Mouse (Mus musculus): Measurements from ENCODE around the gene Axdnd1.
"Not testable (repeated sequence)": the region's sequence is repeated elsewhere in the genome, so short reads cannot be mapped to it uniquely, and the experiment has no call there.

Axdnd1 gene

DNA sequence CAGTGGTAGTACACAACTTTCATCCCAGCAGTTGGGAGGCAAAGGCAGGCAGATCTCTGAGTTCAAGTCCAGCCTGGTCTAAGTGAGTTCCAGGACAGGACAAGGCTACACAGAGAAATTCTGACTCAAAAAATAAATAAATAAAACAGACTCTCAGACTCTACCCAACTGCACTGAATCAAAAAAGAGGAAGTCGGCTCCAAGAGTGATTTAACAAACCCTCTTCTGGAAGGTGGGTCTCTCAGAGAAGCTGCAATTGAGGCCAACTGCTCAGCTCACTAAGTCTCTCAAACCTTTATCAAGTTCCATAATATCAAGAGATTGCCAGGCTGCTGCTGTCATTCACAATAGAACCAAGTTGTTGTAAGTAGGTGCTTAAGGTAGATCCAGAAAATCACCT is 112.4 kb downstream of the Axdnd1 start:
- no peak for DNase-seq

DNA sequence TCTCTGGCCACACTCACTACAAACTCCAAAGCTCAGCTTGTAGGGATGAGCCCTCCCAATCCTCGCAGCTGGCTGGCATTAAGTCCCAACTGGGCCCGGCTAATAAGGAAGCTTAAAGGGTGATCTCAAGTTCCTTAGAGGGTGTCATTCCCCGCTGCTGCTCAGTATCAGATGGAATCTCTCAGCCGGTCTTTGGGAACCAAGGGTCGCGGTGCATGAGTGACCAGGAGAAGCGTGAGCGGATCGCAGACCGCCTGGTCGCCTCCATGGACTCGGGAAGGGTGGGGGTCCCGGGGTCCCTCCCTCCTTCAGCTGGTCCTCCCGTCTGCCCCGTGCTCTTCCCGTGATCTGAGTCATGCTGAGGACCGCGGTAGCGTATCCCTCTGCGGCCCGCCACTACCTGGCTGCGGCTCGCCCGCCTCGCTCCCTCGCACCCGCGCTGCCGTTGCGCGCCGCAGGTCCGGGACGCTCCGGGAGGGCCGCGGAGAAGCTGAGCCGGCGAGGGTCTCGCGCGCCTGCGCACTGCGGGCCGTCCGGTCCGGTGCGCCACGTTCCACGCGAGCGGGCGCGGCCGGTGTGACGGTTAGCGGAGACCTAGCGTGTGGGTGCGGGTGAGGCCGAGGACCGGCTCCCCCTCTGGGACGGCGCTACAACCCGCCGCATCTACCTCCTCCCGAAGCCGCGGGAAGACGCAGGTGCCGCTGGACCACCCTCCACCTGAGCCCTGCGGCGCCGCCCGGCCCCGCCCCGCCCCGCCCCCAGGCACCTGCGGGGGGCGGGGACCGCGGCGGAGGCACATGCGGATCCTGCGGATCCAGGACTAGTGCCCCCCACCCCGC is 117.8 kb downstream of the Axdnd1 start, which contains the start of gene Tdrd5:
Gene Tdrd5 (minus strand): TSS at position 754 of the 839 bp plus-strand sequence.
- peak; percentile 4 for DNase-seq

DNA sequence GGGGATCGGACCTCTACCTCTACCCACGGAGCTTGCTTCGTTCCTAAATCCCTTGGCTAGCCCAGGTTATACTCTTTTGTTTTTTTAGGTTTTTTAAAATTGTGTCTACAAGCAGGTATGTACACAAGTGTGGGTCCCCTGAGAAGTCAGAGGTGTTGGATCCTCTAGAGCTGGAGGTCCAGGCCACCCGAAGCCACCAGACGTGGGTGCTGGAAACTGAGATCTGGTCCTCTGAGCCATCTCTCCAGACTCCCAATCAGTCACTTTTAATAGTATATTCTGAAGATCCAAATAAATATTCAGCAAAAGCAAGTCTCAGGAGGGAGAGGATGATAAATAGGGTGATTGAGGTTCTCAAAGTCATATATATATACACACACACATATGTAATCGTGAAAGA is 130.9 kb downstream of the Axdnd1 start:
- DNase-seq = no peak

DNA sequence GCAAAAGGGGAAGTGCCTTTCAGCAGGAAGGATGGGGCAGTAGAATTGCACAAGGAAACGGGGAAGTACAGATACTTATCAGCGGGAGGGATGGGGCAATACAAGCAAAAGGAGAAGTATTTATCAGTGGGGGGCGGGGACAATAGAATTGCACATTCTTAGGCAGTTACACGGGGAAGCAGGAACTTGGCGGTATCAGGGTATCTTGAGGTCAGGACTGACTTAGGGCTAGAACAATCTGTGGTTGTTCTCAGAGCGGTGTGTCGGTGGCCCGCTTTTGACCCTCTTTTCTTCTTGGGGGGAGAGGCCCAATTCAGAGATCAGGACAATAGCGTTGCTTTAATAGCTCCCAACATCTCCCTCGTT is 131.8 kb downstream of the Axdnd1 start:
- not testable (repeated sequence) for DNase-seq

DNA sequence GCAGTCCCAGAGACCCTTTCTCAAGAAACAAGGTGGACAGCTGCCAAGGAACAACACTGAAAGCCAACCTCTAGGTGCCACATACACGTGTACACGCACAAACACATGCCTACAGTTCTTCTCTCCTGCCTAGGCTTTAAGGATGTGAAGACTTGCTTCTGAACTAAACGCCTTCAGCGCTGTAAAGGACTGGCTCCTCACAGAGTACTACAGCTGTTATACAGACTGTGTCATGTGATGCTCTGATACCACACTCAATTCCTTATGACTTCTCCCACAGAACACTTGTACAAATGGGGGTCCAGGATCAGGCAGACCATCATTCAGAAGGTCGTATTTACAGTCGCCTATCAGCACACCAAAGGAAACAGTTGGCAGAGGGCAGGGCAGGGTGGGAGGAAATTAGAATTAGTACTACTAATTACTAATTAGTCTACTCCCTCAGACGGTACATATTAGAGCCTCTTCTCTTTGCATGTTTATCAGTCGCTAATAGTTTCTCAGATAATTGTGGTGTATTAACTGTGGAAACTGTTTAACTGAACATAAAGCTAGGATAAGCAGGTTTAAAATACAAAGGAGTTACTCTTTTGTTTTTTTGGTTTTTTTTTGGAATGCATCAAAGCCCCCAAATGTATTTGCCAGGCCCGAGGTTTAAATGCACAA is 132.3 kb downstream of the Axdnd1 start:
- DNase-seq = no peak

DNA sequence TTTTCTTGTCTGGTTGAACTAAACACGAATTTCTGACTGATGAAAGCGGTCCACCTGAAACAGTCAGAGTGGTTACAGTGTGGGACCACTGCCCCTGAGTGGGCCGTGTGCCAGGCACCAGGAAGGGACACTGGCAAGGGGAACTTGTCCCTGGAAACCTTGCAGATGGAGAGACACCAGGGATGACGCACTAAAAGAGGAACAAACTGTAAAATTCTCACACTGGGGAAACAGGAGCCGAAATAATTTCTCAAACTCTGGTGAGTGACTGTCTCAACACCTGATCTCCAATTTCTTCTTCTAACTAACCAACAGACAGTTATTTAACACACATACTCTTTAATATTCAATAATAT is 135.4 kb downstream of the Axdnd1 start:
- no peak for DNase-seq

DNA sequence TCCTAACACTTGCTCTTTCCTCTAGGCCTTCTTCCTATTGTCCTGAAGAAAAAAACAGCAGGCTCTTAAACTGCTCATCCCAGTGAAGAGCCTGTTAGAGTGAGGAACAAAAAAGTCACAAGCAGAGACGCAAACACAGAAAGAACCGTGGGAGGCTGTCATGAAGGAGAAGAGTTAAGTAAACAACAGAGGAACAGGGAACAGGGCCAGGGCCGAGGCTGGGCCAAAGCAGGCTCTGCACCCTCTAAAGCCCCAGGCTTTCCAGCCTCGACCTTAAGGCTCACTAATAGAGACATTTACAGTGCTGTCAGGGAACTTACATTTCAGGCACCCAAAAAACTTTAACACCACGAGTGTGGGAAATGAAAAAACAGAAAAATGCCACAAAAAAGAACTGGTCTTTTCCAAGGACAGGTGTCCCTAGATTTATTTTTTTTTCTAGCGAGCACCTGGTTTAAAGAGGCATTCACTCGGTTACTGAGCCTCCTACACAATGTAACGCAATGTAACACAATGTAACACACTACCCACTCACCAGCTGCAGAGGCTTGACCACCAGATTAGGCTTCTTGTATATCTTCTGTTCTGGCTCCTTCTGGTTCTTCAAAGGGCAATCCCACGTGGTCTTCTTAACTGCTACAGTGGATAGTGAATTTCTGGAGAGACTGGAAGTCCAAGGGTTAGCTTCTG is 136.0 kb downstream of the Axdnd1 start:
- no peak for DNase-seq

DNA sequence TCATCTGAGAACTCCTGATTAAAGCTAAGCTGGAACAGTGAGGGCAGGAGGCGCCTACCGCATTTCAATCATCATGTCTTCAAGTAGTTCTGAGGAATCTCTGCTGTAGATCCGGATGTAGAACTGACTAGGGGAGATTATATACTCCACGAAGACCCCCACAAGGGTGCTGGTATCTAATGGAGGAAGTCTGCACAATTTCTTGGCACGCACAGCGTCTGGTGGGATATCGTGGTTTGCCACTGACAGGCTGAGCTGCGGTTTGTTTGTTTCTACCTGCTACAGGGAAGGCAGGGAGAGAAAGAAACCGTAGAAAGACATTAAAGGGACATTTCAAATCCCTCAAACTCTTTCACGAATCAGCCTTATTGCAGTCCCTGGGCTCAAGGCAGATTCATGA is 136.8 kb downstream of the Axdnd1 start:
- DNase-seq = no peak

DNA sequence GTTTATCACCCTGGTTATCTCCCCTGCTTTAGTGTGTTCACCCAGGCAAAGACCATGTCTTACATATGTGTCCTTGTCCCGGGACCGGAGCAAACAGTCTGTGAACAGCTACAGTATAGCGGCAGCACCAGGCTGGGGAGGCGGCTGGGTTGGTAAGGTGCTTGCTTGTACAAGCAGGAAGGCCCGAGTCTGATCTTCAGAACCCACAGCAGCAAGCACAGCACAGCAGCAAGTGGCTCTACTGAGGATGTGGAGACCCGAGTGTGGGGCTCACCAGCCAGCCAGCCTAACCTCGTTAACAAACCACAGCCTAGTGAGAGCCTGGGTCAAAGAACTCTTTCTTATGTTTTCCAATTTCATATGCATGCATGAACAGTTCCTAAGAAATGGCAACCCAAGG is 140.8 kb downstream of the Axdnd1 start:
- no peak for DNase-seq

DNA sequence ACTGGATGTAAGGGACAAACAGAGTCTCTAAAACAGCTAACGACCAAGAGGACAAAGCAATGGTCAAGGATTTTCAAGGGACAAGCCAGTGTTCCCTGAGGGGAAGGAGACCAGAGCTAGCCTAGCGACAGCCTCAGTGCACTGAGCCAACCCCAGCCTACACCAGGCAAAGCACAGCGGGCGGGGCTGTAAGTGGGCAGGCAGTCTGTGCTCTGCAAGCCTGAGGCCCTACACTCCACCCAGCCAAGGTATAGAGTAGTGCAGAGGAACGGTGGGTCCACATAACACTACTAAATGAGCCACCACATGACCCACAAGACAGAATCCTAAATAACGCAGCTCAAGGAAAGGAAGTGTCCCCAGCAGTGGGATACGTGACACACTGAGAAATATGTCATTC is 147.3 kb downstream of the Axdnd1 start:
- DNase-seq = no peak

Data from cerebellum, adult 8-10 months (tissue).